Mouse (Mus musculus) ES-E14 (cell line): ENCODE measurements around the gene Ankrd10.

Experiments
- HCFC1 ChIP-seq: IDR thresholded peaks from 2 replicates; pipeline ENCODE4 v1.6.1; 2012; ENCODE audit warnings: low read length, inconsistent platforms, borderline replicate concordance; ENCODE audit not compliant: insufficient read depth
- MAFK ChIP-seq: IDR thresholded peaks from 2 replicates; pipeline ENCODE4 v1.6.1; 2014; ENCODE audit warnings: mild to moderate bottlenecking, low read depth, low read length, inconsistent platforms; ENCODE audit not compliant: insufficient read depth
- ZC3H11A ChIP-seq: IDR thresholded peaks from 2 replicates; pipeline ENCODE4 v1.6.1; 2012; ENCODE audit warnings: low read depth, mild to moderate bottlenecking, inconsistent platforms, low read length, borderline replicate concordance

DNA sequence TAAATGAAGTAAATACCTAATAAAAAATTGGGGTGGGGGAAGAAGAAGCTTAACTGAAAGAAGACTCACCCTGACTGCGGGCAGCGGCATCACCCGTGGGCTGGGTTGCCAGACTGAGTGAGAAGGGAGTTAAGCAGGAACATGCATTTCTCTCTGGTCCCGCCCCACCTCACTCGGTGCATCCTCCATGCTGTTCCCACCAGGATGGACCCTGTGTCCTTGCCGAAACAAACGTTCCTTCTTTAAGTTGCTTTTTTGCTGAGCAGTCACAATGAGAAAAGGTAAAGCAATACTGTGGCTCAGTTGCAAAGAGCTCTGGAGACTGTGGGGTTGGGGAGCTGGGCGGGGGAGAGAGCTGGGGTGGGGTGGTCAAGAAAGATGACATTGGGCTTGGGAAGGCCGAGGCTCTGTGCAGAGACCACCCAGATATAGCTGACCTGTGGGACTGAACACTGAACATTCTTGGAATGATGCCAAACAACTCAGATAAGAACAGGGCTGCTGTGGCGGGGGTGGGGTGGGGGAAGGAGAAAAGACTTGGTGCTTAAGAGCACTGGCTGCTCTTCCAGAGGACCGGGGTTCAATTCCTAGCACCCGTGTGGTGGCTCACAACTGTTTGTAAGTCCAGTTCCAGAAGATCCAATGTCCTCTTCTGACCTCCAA, 42.2 kb downstream of the Ankrd10 start:
- TF ChIP-seq HCFC1 (no peak), ZC3H11A (no peak), MAFK (no peak)
